Mouse (Mus musculus) spleen, postnatal 36 days (tissue): ENCODE data around the gene Lipk.

Source experiments
- DNase-seq, 2 experiments: peaks; one replicate each; pipeline ENCODE4 v3.0.0; 2022; ENCODE audit warnings: low spot score in 2 of 2, mixed read lengths in 1 of 2

The Lipk gene

GRCm38 (mm10) chr19:34008002-34008401 lies at the start of gene Lipk:
Gene Lipk, plus strand, starts transcription at chr19:34008290.
- no peak for DNase-seq

DNA sequence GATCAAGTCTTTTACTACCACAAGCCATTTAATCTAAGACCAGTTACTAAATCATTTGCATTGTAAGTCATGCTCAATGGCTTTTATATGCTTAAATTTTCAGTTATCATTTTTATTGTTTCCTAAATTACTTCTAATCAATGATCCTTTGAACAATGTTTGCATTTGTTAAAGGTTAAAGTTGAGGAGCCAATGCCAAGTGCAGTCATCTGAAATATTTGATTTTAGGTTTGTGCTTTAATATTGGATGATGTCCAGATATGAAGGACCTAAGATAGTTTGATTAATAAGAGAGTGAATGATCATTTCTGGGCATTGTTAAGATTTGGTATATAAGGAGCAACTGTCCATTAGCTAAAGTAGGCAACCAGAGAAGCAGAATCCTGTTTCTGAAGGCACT lies 47.2 kb upstream of the Lipk start, which contains the start of gene Lipf:
Lipf (plus strand) TSS at position 301 of the 400 bp plus-strand sequence.
- DNase-seq, result no peak

DNA sequence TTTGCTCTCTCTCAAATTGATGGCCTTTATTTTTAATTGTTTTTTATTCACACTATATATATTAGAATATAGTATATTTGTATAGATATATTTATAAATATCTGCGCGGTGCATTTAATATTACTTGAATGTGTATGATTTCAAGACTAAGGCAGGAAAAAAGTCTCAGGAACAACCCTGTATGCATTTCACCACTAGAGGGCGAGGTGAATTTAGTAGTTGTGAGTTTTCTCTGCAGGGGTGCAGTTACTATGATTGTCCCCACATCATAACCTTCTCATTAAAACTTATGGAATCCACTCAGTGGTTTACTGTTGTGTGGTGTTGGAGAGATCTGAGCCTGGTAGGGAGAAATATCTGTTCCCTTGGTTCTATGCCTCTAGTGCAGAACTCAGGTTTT lies 29.1 kb upstream of the Lipk start:
- DNase-seq, result no peak

DNA sequence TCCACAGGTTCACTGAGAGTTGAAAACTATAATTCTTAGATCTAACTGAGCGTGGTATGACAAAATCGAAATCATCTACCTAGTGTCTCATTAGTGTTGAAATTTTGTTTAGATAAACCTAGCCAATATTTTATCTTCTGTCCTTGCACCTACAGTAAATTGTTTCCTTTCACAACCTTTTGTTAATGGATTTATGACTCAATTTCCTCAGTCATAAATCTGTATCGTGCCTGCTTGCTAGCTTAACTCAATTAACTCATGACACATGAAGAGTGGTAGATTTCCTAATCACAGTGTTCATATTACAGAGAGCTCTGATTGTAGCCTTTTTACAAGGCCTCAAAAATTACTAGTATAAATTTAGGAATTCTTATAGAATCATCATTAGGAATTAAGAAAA lies 25.0 kb upstream of the Lipk start:
- DNase-seq, result no peak

DNA sequence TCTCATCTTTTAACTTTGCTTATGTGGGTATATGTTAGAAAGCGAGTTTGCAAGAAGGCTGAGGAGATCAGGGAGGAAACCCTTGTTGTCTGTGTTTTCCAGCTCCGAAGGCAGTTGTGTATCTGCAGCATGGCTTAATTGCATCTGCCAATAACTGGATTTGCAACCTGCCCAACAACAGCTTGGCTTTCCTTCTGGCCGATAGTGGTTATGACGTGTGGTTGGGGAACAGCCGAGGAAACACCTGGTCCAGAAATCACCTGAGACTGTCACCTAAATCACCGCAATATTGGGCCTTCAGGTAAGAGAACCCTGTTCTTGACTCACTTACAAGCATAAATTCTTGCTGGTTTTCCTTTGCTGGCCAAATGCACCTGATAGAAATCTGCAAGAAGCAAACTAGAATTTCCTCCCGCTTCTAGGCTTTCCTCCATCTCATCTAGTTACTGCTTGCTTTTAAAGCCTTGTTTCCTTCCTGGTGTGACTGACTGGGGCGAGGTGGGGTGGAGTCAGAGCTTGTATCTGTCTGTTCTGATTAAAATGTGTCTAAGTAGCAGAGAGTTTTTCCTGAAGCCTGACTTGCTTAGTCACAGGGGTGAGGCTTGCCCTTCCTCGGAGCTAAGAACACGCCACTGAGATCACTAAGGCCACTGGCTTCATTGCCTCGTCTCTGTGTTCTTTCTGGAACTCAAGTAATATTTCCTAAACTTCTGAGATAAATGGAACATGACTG lies 13.5 kb downstream of the Lipk start:
- DNase-seq, result no peak

DNA sequence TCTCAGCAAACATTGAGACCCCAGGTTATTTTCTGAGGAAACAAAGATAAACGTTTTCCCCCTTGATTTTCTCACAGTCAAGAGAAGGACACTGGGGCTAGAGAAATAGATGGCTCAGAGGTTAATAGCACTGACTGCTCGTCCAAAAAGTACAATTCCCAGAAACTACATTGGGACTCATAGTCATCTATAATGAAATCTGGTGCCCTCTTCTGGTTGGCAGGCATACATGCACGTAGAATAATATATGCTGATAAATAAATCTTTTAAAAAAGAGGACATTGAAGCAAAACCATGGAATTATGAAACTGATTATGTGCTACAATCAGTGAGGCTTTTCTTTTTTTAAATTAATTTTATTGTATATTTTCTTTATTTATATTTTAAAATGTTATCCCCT lies 14.7 kb downstream of the Lipk start:
- DNase-seq, result no peak

- DNase-seq, result no peak
Observed at GRCm38 (mm10) chr19:34039731-34040130, 31.6 kb downstream of the Lipk start.

GRCm38 (mm10) chr19:34043008-34043407 lies 34.9 kb downstream of the Lipk start:
- DNase-seq, result no peak

- no peak for DNase-seq
Observed at GRCm38 (mm10) chr19:34049371-34050039, 41.4 kb downstream of the Lipk start.

- no peak for DNase-seq
Observed at GRCm38 (mm10) chr19:34051502-34051901, 43.4 kb downstream of the Lipk start.

- no peak for DNase-seq
Observed at GRCm38 (mm10) chr19:34063547-34063946, 55.5 kb downstream of the Lipk start.

GRCm38 (mm10) chr19:34064059-34064458 lies 56.0 kb downstream of the Lipk start:
- no peak for DNase-seq

DNA sequence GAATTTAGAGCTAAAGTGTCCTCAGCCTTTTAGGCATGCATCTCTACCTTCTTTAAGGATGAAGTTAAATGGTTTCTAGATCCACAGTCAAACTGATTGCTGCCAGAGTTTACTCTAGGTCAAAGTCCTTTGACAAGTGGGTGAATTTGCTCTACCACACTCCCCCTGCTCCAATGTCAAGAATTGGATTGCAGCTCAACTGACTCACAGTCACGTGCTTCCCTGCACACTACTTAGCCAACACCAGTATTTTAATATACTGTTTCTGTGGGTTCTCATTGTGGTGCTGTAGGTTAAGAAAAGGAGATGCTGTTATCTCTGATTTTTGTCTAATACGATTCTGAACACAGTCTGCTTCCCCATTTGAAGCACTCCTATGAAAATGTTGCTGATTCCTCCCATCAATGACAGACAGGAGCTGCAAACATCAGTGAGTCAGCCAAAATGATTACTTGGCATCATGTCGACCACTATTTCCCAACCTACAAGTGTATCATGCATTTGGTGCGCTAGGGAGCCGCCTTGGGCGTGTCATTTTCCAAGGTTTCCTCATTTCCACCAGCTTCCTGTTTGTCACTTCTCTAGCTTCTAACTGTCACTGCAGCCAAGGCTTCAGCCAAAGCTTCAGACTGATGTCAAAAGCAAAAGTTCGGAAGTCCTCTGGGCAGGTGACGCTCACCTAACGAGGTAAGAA lies 58.8 kb downstream of the Lipk start, which contains the start of gene Lipn:
Lipn (plus strand) TSS at position 580 of the 694 bp plus-strand sequence.
- DNase-seq, result no peak

GRCm38 (mm10) chr19:34074239-34074638 lies 66.1 kb downstream of the Lipk start:
- no peak for DNase-seq

- no peak for DNase-seq
Observed at GRCm38 (mm10) chr19:34078130-34078529, 70.0 kb downstream of the Lipk start.

DNA sequence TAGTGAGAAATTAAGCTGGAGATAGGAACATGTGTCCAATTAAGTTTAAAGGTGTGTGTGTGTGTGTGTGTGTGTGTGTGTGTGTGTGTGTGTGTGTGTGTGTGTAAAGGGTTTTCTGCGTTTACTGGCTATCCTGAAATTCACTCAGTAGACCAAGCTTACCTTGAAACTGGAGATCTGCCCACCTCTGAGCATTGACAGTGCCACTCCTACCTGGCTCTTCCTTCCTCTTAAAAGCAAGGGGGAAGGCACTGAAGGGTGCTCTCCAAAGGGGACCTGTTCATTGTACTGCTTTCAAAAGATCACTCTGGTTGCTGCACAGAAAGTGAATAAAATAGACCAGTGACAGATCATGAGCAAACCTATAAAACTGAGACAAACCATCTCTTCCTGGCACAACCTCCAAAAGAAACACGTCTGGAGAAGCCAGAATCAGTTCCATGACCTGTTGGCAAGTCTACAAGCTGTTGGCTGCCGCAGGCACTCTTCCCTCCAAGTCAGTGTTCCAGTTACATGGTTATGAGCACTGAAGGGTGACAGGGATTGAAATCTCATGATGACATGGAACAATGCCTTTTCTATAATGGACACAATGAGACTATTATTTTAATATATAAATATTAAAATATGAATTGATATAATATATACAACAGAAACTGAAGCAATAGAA lies 81.1 kb downstream of the Lipk start:
- DNase-seq, result no peak

DNA sequence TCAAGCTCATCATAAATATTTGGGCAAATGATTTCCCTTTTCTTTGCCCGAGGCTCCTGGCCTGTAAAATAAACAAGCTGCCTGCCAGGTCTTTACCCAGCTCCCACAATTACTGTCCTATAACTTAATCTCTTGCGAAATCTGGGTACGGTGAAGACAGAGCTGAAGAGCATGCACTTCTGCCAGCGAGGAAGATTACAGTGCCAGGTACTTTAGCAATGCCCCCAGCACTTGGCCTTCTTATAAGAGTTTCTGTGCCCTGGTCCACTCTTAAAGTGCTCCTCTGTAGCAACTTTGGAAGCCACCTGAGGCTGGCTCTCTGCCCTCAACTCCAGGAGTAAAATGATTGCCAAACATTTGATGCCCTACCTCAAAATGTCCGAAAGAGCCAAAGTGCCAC lies 87.3 kb downstream of the Lipk start:
- no peak for DNase-seq

DNA sequence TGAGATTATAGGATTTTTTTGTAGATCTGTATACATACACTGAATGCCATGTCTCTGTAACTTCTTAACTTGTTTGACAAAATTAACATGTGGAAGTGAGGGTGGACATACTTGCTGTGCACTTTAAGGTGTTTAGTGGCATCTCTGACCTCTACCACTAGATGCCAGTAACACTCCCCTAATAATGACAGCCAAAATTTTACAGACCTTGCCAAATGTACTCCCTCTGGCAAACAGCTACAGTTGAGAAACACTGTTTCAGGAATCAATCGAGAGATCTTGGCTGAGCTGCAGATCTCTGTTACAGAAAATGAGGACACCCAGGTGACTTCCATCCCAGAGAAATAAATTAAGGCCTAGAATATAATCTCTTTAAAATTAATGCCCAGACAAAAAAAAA lies 88.1 kb downstream of the Lipk start:
- no peak for DNase-seq
